Mouse (Mus musculus) gastrocnemius, adult 2 months (tissue): ENCODE results near the gene Tc2n. TPM values are rescaled to one million over a fixed set of nuclear protein-coding genes. Genes with fewer than 3 reads are reported as not detected.
A peak's percentile ranks its signal among the peaks of the same experiment; 100 is the strongest.
"Not testable (repeated sequence)": the region's sequence is repeated elsewhere in the genome, so short reads cannot be mapped to it uniquely, and the experiment has no call there.

Experiments
- DNase-seq: peaks from one replicate; pipeline ENCODE4 v3.0.0; 2022
- H3K27ac ChIP-seq: fragments of 200-600 bp; 2 replicates; pipeline ENCODE4 v1.8.1; 2022; ENCODE audit warnings: mild to moderate bottlenecking
- H3K4me3 ChIP-seq: fragments of 200-600 bp; 2 replicates; pipeline ENCODE4 v1.8.1; 2022; ENCODE audit warnings: mild to moderate bottlenecking, moderate library complexity
- CTCF ChIP-seq: fragments of 200-600 bp; IDR thresholded peaks from 2 replicates; pipeline ENCODE4 v1.8.1; 2022; ENCODE audit warnings: antibody characterized with exemption, mild to moderate bottlenecking, moderate library complexity
- intact Hi-C: fragments of 180-260 bp; cut with DNase I; formaldehyde crosslinking; loops from one replicate; pipeline ENCODE4 v1.15.1; 2025
- total RNA-seq, 2 experiments: library from RNA; stranded (reverse); gene quantifications; 2 replicates each; pipeline ENCODE4 v1.2.3; 2021

The Tc2n gene
- total RNA-seq, 2 experiments from 2014 or later = 0.23 to 0.28 TPM

GRCm38 (mm10) chr12:101699176-101699575 is 19.1 kb downstream of the Tc2n start:
- TF ChIP-seq CTCF = no peak
- no peak overlapping the region for H3K4me3 ChIP-seq
- intact Hi-C loops = no loop called here
- H3K27ac ChIP-seq = no peak overlapping the region
- no peak for DNase-seq

DNA sequence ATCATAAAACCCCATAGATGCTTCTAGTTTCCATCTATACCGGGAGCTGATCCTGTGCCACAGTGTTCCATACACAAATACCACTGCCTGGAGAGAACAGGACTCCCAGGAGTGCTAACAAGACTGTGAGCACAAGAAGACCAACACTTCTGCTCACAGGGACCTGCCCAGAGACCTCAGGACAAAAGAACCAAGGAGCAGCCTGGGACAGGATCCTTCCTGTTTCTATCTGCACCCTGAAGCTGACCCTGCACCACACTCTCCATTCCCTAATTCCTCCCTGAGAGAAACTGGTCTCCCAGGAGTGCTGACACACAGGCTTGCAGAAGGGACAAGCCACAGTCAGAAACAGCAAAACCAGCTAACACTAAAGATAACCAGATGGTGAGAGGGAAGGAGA is 21.8 kb downstream of the Tc2n start:
- intact Hi-C loops = no loop called here
- no peak for DNase-seq
- H3K27ac ChIP-seq = no peak overlapping the region

GRCm38 (mm10) chr12:101680538-101680937 is 37.8 kb downstream of the Tc2n start:
- intact Hi-C loops = no loop called here
- H3K27ac ChIP-seq = no peak overlapping the region
- DNase-seq = no peak
- H3K4me3 ChIP-seq = no peak overlapping the region
- no peak for TF ChIP-seq CTCF

More for the DNA sequence above, 21.8 kb downstream of the Tc2n start:
- no peak for TF ChIP-seq CTCF
- no peak overlapping the region for H3K4me3 ChIP-seq

GRCm38 (mm10) chr12:101667502-101667901 is 50.8 kb downstream of the Tc2n start:
- intact Hi-C loops = no loop called here
- no peak for DNase-seq
- no peak overlapping the region for H3K4me3 ChIP-seq
- TF ChIP-seq CTCF = no peak
- no peak overlapping the region for H3K27ac ChIP-seq

DNA sequence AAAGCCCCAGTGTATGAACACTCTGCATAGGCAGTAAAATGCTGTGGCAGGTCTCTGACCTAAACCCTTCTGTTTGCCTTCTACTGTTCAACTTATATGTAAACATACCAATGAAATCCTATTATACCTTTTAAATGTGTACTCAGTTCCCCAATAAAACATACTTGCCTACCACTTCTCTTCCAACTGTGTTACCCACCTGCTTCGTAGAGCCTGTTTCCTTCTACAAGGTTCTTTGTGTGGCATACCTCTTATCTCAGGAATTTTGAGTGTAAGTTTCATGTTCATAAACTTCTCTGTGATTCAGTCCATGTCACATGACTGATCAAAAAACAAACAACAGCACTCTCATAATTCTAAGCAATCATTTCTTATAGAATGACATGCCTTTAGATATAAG is 85.2 kb downstream of the Tc2n start:
- H3K27ac ChIP-seq = no peak overlapping the region
- intact Hi-C loops = no loop called here
- no peak overlapping the region for H3K4me3 ChIP-seq
- no peak for DNase-seq
- TF ChIP-seq CTCF = no peak

DNA sequence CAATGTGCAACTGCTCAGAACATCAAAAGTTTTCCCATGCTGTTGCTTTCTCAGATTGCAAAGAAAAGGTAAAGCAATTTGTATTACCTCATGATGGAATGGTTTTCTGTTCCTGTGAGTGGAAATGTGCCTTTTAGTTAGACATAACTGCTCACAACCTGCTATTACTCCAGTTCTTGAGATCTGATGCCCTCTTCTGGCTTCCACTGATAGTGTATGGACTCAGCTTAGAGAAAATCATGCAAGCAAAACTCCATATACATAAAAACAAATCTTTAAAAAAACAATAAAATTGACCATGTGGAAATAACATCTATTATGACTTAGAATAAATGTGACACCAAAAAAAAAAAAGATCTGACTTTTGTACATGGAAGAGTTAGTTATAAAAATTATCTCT is 111.7 kb downstream of the Tc2n start:
- DNase-seq, H3K4me3 ChIP-seq, H3K27ac ChIP-seq, intact Hi-C loops: not testable (repeated sequence)
- peak; percentile 26; the same call in 1 of the 2 replicates for TF ChIP-seq CTCF

Other genes with a start within 250 kb of the Tc2n start
- 10 to 100 TPM; 12.1 to 18.6 TPM for gene Fbln5, start 100.5 kb upstream of the Tc2n start, total RNA-seq
- 10 to 100 TPM; 25.9 to 30.8 TPM for gene Trip11, start 194.7 kb upstream of the Tc2n start, total RNA-seq
- gene Atxn3, start 239.7 kb upstream of the Tc2n start, total RNA-seq = 1 to 10 TPM; 3.4 to 5.8 TPM